Mouse (Mus musculus) embryonic facial prominence, embryonic 12.5 days (tissue): ENCODE measurements around the gene Plod2. TPM values are rescaled to one million over a fixed set of nuclear protein-coding genes. Genes with fewer than 3 reads are reported as not detected.

Source experiments
- ATAC-seq: fragments of 200-750 bp; cut with Nextera tagmentation; 2 replicates; pipeline ENCODE4 v1.8.0; 2017; ENCODE audit not compliant: insufficient number of reproducible peaks, insufficient read depth, low FRiP score, low TSS enrichment
- H3K27ac ChIP-seq: fragments of 300-500 bp; sonication (generic); 2 replicates; pipeline ENCODE4 v1.5.1; 2016; ENCODE audit warnings: mild to moderate bottlenecking
- H3K27me3 ChIP-seq: fragments of 300-500 bp; sonication (generic); 2 replicates; pipeline ENCODE4 v1.6.1; 2016; ENCODE audit warnings: mild to moderate bottlenecking, moderate library complexity
- H3K36me3 ChIP-seq: fragments of 300-500 bp; sonication (generic); 2 replicates; pipeline ENCODE4 v1.6.1; 2016; ENCODE audit warnings: mild to moderate bottlenecking
- H3K4me1 ChIP-seq: fragments of 300-500 bp; sonication (generic); 2 replicates; pipeline ENCODE4 v1.6.1; 2016
- H3K4me2 ChIP-seq: fragments of 300-500 bp; sonication (generic); replicated peaks from 2 replicates; pipeline ENCODE4 v1.6.1; 2016; ENCODE audit warnings: mild to moderate bottlenecking, moderate library complexity
- H3K4me3 ChIP-seq: fragments of 300-500 bp; sonication (generic); 2 replicates; pipeline ENCODE4 v1.5.1; 2016; ENCODE audit warnings: mild to moderate bottlenecking
- H3K9ac ChIP-seq: fragments of 300-500 bp; sonication (generic); 2 replicates; pipeline ENCODE4 v1.6.1; 2016; ENCODE audit warnings: mild to moderate bottlenecking, moderate library complexity
- H3K9me3 ChIP-seq: fragments of 300-500 bp; sonication (generic); 2 replicates; pipeline ENCODE4 v1.6.1; 2016; ENCODE audit warnings: mild to moderate bottlenecking, moderate library complexity
- WGBS: fragments of 180-500 bp; shearing (Covaris S2); methylation state at CpG from one replicate; pipeline ENCODE4 v1.1.7; 2016; 5-methylcytosine and 5-hydroxymethylcytosine counted together
- polyA plus RNA-seq: library from polyadenylated mRNA; unstranded; fragments of >200 nt; fragmentation: Nextera tagmentation; extraction: Ambion mirVana; gene quantifications from 2 replicates; pipeline ENCODE4 v1.2.1, GENCODE M21; 2016

Plod2 gene
- polyA plus RNA-seq, 1 experiment from 2014 or later = 61.0 TPM

- H3K27me3 ChIP-seq = no peaks in the 10 kb centered on the region
- WGBS = under 1% methylated on average over 31 of the region's 31 CpGs
Observed at GRCm38 (mm10) chr9:92542591-92543416, 781 bp downstream of the Plod2 start.

DNA sequence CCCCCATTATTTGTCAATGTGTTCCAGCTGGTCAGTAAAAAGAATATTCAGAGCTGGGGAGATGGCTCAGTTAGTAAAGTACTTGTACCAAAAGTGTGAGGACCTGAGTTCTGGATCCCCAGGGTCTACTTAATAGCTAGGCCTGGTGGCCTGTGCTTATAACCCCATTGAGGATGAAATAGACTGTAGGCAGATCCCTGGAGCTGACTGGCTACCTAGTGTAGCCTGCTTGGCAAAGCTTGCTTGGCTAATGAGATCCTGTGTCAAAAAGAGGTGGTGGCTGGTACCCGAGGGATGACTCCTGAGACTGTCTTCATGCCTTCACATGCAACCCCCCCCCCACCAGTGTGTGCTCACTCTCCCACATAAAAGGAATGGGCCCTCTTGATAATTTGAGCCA lies 2.1 kb downstream of the Plod2 start:
- Histone ChIP-seq H3K4me3 (peak overlapping the region; percentile 88), H3K27ac (no peak overlapping the region)
- 78% methylated on average over 1 of the region's 1 CpGs for WGBS

More at GRCm38 (mm10) chr9:92542591-92543416, 781 bp downstream of the Plod2 start:
- peak overlapping the region; percentile 60 for H3K4me2 ChIP-seq
- peaks cover 33% of the 10 kb centered on the region for H3K4me1 ChIP-seq
- peak overlapping the region; percentile 88 for H3K4me3 ChIP-seq
- no peaks in the 10 kb centered on the region for H3K9me3 ChIP-seq
- peak overlapping the region; percentile 93 for H3K27ac ChIP-seq
- H3K36me3 ChIP-seq = no peaks in the 10 kb centered on the region
- ATAC-seq = peak; percentile 70
- peak overlapping the region; percentile 87 for H3K9ac ChIP-seq

DNA sequence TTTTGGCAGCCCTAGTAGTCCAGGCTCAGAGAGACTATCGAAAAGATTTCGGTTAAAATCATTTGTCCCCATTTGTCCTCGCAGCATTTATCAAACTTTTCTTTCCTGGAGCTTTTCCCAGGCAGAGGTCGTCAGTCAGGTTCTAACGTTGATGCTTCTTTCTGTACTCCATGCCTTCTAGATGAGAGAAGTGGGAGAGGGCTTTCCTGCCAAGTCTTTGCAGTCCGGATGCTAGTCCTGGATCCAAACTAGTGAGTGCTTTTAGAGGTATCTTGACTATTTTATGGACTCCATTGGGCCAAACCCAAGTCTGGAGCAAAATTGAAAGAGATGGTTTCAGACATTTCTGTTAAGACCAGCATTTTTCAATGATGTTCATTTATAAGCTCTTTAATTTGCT lies 3.0 kb downstream of the Plod2 start:
- ATAC-seq = no peak
- Histone ChIP-seq H3K27me3 (no peaks in the 10 kb centered on the region), H3K9me3 (no peaks in the 10 kb centered on the region), H3K4me1 (peaks cover 33% of the 10 kb centered on the region), H3K27ac (no peak overlapping the region), H3K9ac (no peak overlapping the region), H3K4me3 (0 out of 2 replicates have a peak overlapping the region, but pooled peaks have one; percentile 12), H3K36me3 (0 out of 2 replicates have a peak, but pooled peaks cover 6% of the 10 kb centered on the region), H3K4me2 (peak overlapping the region; percentile 60)
- WGBS = 84% methylated on average over 6 of the region's 6 CpGs

More for the DNA sequence above, 2.1 kb downstream of the Plod2 start:
- ATAC-seq = no peak
- no peaks in the 10 kb centered on the region for H3K9me3 ChIP-seq
- H3K27me3 ChIP-seq = no peaks in the 10 kb centered on the region
- H3K4me1 ChIP-seq = peaks cover 33% of the 10 kb centered on the region
- 0 out of 2 replicates have a peak, but pooled peaks cover 5% of the 10 kb centered on the region for H3K36me3 ChIP-seq
- H3K4me2 ChIP-seq = peak overlapping the region; percentile 60
- H3K9ac ChIP-seq = no peak overlapping the region

DNA sequence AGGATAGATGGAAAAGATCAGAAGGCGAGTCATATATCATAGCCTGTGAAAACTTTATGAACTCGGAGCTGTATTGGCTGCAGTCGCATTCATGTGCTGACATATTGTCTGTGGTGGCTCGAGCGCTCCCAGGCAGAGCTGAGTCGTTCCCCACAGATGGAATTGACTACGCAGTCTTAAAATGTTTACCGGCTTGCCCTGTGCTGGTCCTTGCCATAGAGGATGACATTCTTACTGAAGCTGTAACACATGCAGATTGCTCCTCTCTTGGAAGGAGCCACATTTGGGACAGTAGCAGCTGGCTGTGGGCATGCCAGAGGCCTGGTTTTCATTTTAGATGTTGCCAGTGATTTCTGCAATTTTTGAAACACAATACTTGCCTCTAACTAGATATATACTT lies 4.4 kb downstream of the Plod2 start:
- Histone ChIP-seq H3K36me3 (0 out of 2 replicates have a peak, but pooled peaks cover 8% of the 10 kb centered on the region), H3K4me1 (peaks cover 28% of the 10 kb centered on the region), H3K27ac (0 out of 2 replicates have a peak overlapping the region, but pooled peaks have one; percentile 41), H3K27me3 (no peaks in the 10 kb centered on the region), H3K9me3 (no peaks in the 10 kb centered on the region), H3K4me3 (no peak overlapping the region), H3K4me2 (peak overlapping the region; percentile 60), H3K9ac (no peak overlapping the region)
- 53% methylated on average over 8 of the region's 8 CpGs for WGBS
- ATAC-seq = no peak

DNA sequence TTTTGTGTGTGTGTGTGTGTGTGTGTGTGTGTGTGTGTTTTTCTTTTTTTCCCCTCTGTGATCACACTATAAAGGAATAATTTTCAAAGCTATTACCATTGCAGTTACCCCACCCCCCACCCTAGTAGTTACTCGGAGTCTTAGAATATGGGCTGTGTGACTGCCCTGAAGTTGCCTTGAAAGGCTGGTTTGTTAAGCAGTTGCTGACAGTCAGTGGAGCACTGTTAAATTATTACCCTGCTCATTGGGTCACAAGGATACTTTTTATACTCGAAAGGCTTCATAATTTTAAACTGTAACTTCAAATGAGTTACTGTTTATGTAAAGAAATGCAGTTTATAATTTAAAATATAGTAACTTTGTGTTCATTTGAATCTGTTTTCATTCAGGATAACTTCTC lies 5.1 kb downstream of the Plod2 start:
- no peaks in the 10 kb centered on the region for H3K9me3 ChIP-seq
- 49% methylated on average over 2 of the region's 2 CpGs for WGBS
- H3K27ac ChIP-seq = no peak overlapping the region
- H3K4me1 ChIP-seq = peaks cover 28% of the 10 kb centered on the region
- H3K9ac ChIP-seq = no peak overlapping the region
- no peak overlapping the region for H3K4me3 ChIP-seq
- H3K4me2 ChIP-seq = no peak overlapping the region
- no peaks in the 10 kb centered on the region for H3K27me3 ChIP-seq
- 0 out of 2 replicates have a peak, but pooled peaks cover 8% of the 10 kb centered on the region for H3K36me3 ChIP-seq
- ATAC-seq = no peak

DNA sequence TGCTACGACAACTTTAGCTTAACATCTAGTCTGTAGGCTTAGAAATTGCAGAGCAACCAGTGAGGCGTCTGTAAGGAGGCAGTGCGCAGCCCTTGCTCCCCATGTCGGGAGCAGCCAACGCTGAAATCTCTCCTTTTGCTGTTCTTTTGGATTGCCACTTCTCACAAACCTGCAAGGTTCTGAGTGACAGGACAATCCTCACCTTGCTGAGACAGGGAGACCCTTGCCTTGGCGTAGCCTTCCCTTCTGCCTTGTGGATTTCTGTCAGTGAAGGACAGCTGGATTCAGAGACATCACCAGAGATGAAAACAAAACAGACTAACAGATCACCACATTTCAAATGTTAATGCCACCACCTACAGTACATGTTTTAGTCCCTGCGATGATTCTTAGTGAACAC lies 5.8 kb downstream of the Plod2 start:
- H3K36me3 ChIP-seq = 0 out of 2 replicates have a peak, but pooled peaks cover 8% of the 10 kb centered on the region
- WGBS = 95% methylated on average over 7 of the region's 7 CpGs
- peaks cover 28% of the 10 kb centered on the region for H3K4me1 ChIP-seq

GRCm38 (mm10) chr9:92548603-92549002 lies 6.6 kb downstream of the Plod2 start:
- Histone ChIP-seq H3K4me2 (no peak overlapping the region), H3K9ac (no peak overlapping the region), H3K4me1 (peaks cover 31% of the 10 kb centered on the region), H3K4me3 (no peak overlapping the region), H3K9me3 (no peaks in the 10 kb centered on the region), H3K27ac (no peak overlapping the region), H3K27me3 (no peaks in the 10 kb centered on the region), H3K36me3 (0 out of 2 replicates have a peak, but pooled peaks cover 8% of the 10 kb centered on the region)
- 66% methylated on average over 9 of the region's 9 CpGs for WGBS
- no peak for ATAC-seq

More for the DNA sequence above, 5.8 kb downstream of the Plod2 start:
- no peak overlapping the region for H3K27ac ChIP-seq
- ATAC-seq = no peak
- H3K27me3 ChIP-seq = no peaks in the 10 kb centered on the region
- H3K4me3 ChIP-seq = no peak overlapping the region
- no peaks in the 10 kb centered on the region for H3K9me3 ChIP-seq
- H3K4me2 ChIP-seq = no peak overlapping the region
- no peak overlapping the region for H3K9ac ChIP-seq

DNA sequence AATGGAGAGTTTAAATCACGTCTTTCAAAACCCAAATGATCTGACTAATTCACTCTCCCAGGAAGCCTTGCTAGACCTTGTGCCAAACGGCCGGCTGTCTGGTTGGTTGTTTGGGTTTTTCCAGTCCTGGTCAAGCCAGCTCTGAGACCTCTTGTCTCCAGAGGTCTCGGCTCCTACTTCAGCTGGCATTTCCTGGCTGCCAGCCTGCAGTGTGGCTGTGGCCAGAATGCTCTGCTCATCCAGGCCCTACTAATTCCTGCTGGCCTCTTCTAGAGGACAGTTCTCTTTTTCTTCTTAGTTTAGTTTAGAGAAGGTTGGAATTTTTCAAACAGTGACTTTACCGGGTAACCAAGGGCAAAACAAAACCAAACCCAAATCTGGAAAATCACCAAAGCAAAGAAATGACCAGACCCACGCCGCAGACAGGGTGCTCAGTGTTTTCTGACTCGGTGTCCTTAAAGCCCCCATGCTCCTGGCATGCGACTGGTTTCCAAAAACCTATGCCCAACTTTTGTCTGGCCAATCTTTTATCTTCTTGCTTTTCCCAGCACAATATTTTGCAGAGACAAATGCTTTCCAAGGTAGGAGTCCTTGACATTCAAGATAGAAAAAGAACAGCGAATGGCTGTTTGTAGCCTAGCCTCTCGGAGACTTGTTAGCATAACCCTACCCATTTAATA lies 7.9 kb downstream of the Plod2 start:
- H3K4me1 ChIP-seq = peaks cover 21% of the 10 kb centered on the region
- no peak overlapping the region for H3K27ac ChIP-seq
- H3K27me3 ChIP-seq = no peaks in the 10 kb centered on the region
- H3K9ac ChIP-seq = no peak overlapping the region
- H3K36me3 ChIP-seq = 0 out of 2 replicates have a peak, but pooled peaks cover 8% of the 10 kb centered on the region
- H3K9me3 ChIP-seq = no peaks in the 10 kb centered on the region
- no peak overlapping the region for H3K4me3 ChIP-seq
- H3K4me2 ChIP-seq = no peak overlapping the region
- WGBS = 78% methylated on average over 11 of the region's 11 CpGs
- ATAC-seq = no peak

DNA sequence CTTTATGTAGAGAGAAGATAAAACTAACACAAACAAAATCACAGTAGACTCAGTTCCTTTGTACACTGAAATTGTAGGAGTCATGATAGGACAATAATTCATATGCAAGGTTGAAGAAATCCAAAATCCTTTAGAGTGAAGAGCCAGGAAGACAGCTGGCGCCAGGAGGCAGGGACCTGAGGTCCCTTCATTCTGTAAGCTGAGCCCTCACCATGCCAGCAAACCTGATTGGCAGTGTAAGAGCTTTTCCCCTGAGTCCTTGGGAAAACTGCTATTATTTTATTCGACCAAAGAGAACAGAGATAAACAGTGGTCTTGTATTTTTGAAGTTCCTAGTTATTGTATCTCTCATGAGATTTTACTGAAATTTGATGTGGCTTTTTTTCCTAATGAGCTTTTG lies 9.0 kb downstream of the Plod2 start:
- Histone ChIP-seq H3K36me3 (0 out of 2 replicates have a peak, but pooled peaks cover 8% of the 10 kb centered on the region), H3K4me1 (peaks cover 10% of the 10 kb centered on the region), H3K27me3 (no peaks in the 10 kb centered on the region), H3K9me3 (no peaks in the 10 kb centered on the region), H3K4me2 (no peak overlapping the region), H3K4me3 (no peak overlapping the region), H3K9ac (no peak overlapping the region), H3K27ac (no peak overlapping the region)
- WGBS = 43% methylated on average over 2 of the region's 2 CpGs
- ATAC-seq = no peak

GRCm38 (mm10) chr9:92551666-92552065 lies 9.6 kb downstream of the Plod2 start:
- ATAC-seq = no peak
- no peak overlapping the region for H3K4me3 ChIP-seq
- H3K9ac ChIP-seq = no peak overlapping the region
- no peaks in the 10 kb centered on the region for H3K9me3 ChIP-seq
- H3K4me2 ChIP-seq = no peak overlapping the region
- peaks cover 4% of the 10 kb centered on the region; the same call in 1 of the 2 replicates for H3K4me1 ChIP-seq
- H3K27ac ChIP-seq = no peak overlapping the region
- no peaks in the 10 kb centered on the region for H3K27me3 ChIP-seq
- 0 out of 2 replicates have a peak, but pooled peaks cover 8% of the 10 kb centered on the region for H3K36me3 ChIP-seq
- 87% methylated on average over 4 of the region's 4 CpGs for WGBS

- Histone ChIP-seq H3K9me3 (no peaks in the 10 kb centered on the region), H3K4me2 (no peak overlapping the region), H3K27ac (no peak overlapping the region), H3K36me3 (0 out of 2 replicates have a peak, but pooled peaks cover 8% of the 10 kb centered on the region), H3K4me3 (no peak overlapping the region), H3K4me1 (peaks cover 4% of the 10 kb centered on the region; the same call in 1 of the 2 replicates), H3K9ac (no peak overlapping the region), H3K27me3 (no peaks in the 10 kb centered on the region)
- no peak for ATAC-seq
- 84% methylated on average over 3 of the region's 3 CpGs for WGBS
Observed at GRCm38 (mm10) chr9:92552691-92553090, 10.7 kb downstream of the Plod2 start.
